Mouse (Mus musculus) megakaryocyte, embryonic 14.5 days (primary cell): ENCODE results near the gene Stab2. TPM values are rescaled to one million over a fixed set of nuclear protein-coding genes. Genes with fewer than 3 reads are reported as not detected.

Source experiments
- H3K27me3 ChIP-seq: replicated peaks from 2 replicates; pipeline ENCODE3; 2012; ENCODE audit warnings: inconsistent platforms
- H3K36me3 ChIP-seq: replicated peaks from 2 replicates; pipeline ENCODE3; 2012; ENCODE audit warnings: low read length, inconsistent platforms, mixed read lengths
- H3K4me1 ChIP-seq: 2 replicates; pipeline ENCODE4 v1.6.1; 2012; ENCODE audit warnings: inconsistent platforms
- H3K4me3 ChIP-seq: replicated peaks from 2 replicates; pipeline ENCODE3; 2012; ENCODE audit warnings: moderate library complexity, mild to moderate bottlenecking, inconsistent platforms
- H3K9me3 ChIP-seq: 2 replicates; pipeline ENCODE4 v1.6.1; 2012; ENCODE audit warnings: inconsistent platforms
- FLI1 ChIP-seq: IDR thresholded peaks from 2 replicates; pipeline ENCODE4 v1.6.1; 2012; ENCODE audit warnings: low read length, inconsistent platforms, mixed read lengths
- GATA1 ChIP-seq: IDR thresholded peaks from 3 replicates; pipeline ENCODE4 v1.6.1; 2012; ENCODE audit warnings: mixed read lengths, low read length, inconsistent platforms, borderline replicate concordance
- polyA plus RNA-seq: library from polyadenylated mRNA; stranded (reverse); fragments of >175 nt; gene quantifications from 2 replicates; pipeline ENCODE4 v1.2.3, GENCODE M21; 2012; ENCODE audit warnings: low replicate concordance; ENCODE audit not compliant: insufficient read depth

Gene Stab2
- 2.0 TPM in 1 of 2 replicates, not detected in the other for polyA plus RNA-seq

DNA sequence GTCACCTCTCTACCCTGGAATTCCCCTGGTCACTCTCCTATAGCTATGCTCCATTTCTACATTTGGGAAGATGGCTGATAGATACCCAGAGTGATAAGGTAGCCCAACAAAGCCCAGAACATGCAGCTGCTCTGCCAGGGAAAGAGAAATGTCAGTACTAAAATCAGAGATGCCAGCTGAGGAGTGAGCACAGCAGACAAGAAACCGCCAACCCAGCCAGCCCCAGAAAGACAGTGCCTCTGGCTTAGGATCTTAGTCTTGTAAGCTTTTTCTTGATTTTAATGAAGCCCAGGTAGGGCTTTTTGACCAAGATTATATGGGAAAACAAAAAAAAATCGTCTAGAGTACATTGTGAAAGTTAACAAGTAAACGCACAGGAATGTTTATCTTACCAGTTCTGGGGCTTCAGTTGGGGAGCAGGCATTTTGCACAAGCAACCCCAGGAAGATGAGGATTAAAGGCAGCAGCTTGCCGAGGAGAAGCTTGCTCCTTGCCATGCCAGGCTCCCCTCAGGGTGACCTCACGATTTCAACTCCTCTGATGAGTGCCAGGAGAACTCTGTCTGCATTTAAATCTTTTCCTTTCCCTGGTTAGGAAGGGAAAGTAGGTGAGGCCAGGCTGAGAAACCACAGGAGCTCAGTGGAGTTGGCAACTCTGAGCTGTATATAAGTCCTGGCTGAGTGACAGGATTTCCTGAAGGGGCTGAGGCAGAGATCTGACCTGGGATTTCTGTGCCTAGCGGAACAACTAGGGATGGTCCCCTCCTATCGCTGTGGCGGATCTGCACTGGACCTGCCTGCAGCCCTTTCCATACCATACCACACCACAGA is at the start of gene Stab2:
Gene Stab2, minus strand, starts transcription at position 641 of the 830 bp plus-strand sequence.
- Histone ChIP-seq H3K36me3 (no peaks in the 10 kb centered on the region), H3K27me3 (peaks cover 2% of the 10 kb centered on the region), H3K4me1 (no peaks in the 10 kb centered on the region), H3K4me3 (no peak within 1 kb of the TSS), H3K9me3 (peaks cover 7% of the 10 kb centered on the region; the same call in 1 of the 2 replicates)
- TF ChIP-seq FLI1, result no peak
- TF ChIP-seq GATA1, result no peak

DNA sequence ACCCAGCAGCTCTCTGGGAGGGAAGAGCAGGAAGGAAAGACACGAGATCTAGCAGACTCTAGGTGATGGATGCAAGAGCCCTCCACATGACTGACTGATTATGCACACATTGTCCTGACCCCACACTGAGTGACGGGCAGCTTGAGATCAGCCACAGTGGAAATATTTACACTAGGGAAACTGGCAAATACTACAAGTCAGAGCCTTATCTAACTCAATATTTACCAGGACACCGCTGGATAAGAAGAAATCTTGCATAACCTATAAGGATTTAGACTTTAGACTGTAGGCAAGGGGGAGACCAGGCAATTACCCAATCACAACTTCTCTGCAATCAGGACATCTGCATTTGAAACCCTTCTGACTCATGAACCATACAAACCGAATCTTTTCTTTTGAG is 43.9 kb upstream of the Stab2 start:
- Histone ChIP-seq H3K27me3 (peaks cover 2% of the 10 kb centered on the region), H3K36me3 (no peaks in the 10 kb centered on the region), H3K4me1 (no peaks in the 10 kb centered on the region), H3K9me3 (no peaks in the 10 kb centered on the region), H3K4me3 (no peak overlapping the region)
- TF ChIP-seq FLI1, result no peak
- no peak for TF ChIP-seq GATA1

DNA sequence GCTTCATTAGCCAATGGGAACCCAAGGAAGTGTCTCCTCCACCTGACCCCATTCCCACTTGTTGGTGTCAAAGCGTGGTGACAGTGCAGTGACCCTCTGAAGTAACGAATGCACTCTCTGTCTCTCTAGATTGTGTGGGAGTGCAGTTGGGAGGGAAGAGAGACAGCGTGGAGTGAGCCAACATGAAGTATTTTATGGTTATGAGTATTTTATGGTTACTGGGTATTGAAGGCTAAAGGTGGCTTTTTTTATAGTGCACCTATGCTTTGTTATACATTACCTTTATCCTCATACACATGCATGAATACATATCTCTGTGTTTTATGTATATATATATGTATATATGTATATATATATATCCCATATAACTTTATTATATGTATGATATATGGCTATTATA is 41.4 kb upstream of the Stab2 start:
- Histone ChIP-seq H3K27me3 (no peaks in the 10 kb centered on the region), H3K9me3 (no peaks in the 10 kb centered on the region), H3K36me3 (no peaks in the 10 kb centered on the region), H3K4me1 (no peaks in the 10 kb centered on the region), H3K4me3 (no peak overlapping the region)
- no peak for TF ChIP-seq FLI1

GRCm38 (mm10) chr10:87046931-87047468 is 39.2 kb upstream of the Stab2 start:
- Histone ChIP-seq H3K4me3 (no peak overlapping the region), H3K27me3 (no peaks in the 10 kb centered on the region), H3K9me3 (no peaks in the 10 kb centered on the region), H3K36me3 (no peaks in the 10 kb centered on the region), H3K4me1 (no peaks in the 10 kb centered on the region)
- TF ChIP-seq GATA1 (no peak), FLI1 (no peak)

DNA sequence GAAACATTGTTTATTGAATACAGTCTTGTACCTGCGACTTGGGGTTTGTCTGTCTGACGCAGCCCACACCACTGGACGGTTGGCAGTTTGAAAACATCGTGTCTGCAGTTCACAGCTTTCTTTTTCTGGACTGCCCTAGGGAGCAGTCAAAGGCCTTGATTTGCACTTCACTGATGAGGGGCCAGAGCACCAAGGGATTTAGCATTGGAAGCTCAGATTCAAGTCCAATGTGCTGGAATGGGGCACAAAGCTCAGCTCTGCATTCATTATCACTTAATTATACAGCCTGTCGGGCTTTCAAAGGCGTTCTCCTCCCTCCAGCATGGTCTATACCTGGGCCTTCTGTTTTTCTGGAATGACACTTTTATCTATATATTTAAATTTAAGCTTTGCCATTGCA is 38.6 kb upstream of the Stab2 start:
- Histone ChIP-seq H3K9me3 (no peaks in the 10 kb centered on the region), H3K4me3 (no peak overlapping the region), H3K4me1 (no peaks in the 10 kb centered on the region), H3K27me3 (no peaks in the 10 kb centered on the region), H3K36me3 (no peaks in the 10 kb centered on the region)
- TF ChIP-seq FLI1 (no peak), GATA1 (no peak)

DNA sequence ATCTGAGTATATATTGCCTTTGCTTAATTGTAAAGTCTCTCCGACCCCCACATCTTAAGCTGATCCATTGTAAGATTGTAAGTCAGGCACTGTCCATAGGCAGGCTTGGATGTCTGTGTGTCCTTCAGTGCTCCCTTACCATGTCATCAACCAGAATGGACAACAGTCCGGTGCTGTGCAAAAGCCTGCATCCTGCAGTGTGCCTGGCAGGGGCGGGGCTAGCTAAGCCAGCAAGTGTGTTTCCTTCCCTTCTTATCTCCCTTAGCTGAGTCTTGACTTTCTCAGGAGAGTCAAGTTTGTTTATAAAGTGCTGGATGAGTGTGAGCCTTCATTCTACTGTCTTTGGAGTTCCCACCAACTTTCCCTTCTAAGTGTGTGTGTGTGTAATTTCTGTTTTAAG is 37.4 kb upstream of the Stab2 start:
- H3K9me3 ChIP-seq, result no peaks in the 10 kb centered on the region
- no peak for TF ChIP-seq FLI1

DNA sequence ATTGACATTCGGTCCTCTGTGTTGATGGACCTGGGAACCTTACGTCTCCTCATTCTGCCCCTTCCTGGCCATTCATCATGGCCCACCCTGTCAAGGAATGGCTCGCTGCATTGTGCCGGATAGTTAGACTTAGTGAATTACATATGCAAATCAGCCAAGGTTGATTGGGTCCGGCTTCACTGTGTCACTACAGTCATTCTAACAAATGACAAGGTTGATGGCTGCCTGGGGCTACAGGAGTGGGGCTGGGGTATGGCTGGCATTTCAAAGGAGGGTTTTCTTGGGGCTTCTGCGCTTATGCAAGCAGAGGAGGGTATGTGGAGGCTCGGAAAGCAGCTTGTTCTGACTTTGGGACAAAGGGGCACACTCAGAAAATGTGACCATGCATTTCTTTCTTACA is 33.4 kb upstream of the Stab2 start:
- TF ChIP-seq GATA1 (no peak), FLI1 (no peak)
- H3K9me3 ChIP-seq, result peaks cover 2% of the 10 kb centered on the region; the same call in 1 of the 2 replicates
- no peaks in the 10 kb centered on the region for H3K36me3 ChIP-seq
- no peaks in the 10 kb centered on the region for H3K4me1 ChIP-seq
- H3K27me3 ChIP-seq, result peaks cover 1% of the 10 kb centered on the region
- no peak overlapping the region for H3K4me3 ChIP-seq

More for the DNA sequence above, 37.4 kb upstream of the Stab2 start:
- H3K27me3 ChIP-seq, result no peaks in the 10 kb centered on the region
- H3K4me3 ChIP-seq, result no peak overlapping the region
- no peaks in the 10 kb centered on the region for H3K4me1 ChIP-seq
- no peaks in the 10 kb centered on the region for H3K36me3 ChIP-seq

DNA sequence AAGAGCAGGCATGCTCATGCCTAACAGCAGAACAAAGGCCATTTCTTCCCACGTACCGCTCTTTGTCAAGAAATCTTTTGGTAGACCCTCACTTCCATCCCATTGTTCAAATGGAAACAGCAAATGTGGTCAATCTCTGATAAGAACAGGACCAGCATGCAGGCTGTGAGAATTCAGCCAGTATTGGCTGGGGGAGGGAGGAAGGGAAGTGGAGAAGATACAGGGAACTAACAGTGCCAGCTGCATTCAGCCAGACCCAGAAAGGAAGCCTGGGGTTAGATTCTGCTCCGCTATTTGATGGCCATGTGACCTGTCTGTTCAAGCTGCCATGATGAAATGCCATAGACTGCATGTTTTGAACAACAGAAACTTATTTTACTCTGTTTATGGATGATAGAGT is 32.0 kb upstream of the Stab2 start:
- Histone ChIP-seq H3K4me3 (no peak overlapping the region), H3K4me1 (no peaks in the 10 kb centered on the region), H3K27me3 (peaks cover 1% of the 10 kb centered on the region), H3K36me3 (no peaks in the 10 kb centered on the region), H3K9me3 (peaks cover 4% of the 10 kb centered on the region; the same call in 1 of the 2 replicates)
- no peak for TF ChIP-seq FLI1
- no peak for TF ChIP-seq GATA1

DNA sequence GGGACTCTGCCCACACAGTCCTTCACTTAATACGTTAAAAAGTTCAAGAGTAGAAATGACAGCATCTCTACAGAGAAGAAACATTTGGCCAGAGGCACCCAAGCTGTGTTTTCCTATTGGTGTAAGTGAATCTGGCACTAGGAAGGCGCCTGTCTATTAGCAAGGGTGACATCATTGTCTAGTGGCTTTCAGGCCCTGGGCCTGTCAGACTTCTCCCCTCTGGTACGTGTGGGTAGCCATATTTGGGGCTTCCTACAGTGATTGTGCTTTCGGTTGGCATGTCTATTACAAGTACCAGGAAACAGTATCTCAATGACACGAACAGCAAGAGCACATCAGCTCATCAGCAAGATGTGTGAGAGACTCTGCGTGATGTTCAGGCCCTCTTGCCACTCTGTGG is 31.5 kb upstream of the Stab2 start:
- Histone ChIP-seq H3K36me3 (no peaks in the 10 kb centered on the region), H3K4me3 (no peak overlapping the region), H3K27me3 (peaks cover 1% of the 10 kb centered on the region), H3K9me3 (peaks cover 4% of the 10 kb centered on the region; the same call in 1 of the 2 replicates), H3K4me1 (no peaks in the 10 kb centered on the region)
- no peak for TF ChIP-seq GATA1
- no peak for TF ChIP-seq FLI1

DNA sequence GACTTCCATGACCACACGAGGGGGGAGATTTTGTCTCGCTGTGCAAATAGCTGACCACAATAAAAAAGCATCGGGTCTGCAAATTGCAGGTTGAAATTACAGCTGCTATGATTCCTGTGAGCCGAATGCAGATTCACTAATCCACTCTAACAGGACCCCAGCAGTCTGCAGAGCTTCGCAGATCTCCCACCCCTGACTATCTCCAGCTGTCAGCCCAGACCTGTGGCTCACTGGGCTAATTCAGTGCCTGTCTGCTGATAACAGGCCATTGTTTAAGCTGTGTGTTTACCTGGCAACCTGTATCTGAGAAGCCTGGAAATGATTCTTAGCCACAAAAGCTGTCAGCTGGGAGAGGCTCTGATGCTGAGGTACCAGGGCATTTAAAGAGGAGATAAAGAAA is 29.2 kb upstream of the Stab2 start:
- Histone ChIP-seq H3K27me3 (peaks cover 1% of the 10 kb centered on the region), H3K36me3 (no peaks in the 10 kb centered on the region), H3K4me1 (no peaks in the 10 kb centered on the region), H3K9me3 (peaks cover 4% of the 10 kb centered on the region; the same call in 1 of the 2 replicates), H3K4me3 (no peak overlapping the region)
- TF ChIP-seq FLI1 (no peak), GATA1 (no peak)
